Mouse (Mus musculus) neural tube, embryonic 10.5 days (tissue): ENCODE measurements at regions not wholly inside any gene's neighbourhood (a gene's known extent, or its start where the extent isn't known, plus 50 kb on each side); places are given as distances from the start of the nearest gene placed in this dataset.

Source experiments
- DNase-seq: peaks from one replicate; pipeline ENCODE4 v3.0.0-alpha.2; 2017; ENCODE audit warnings: low spot score; ENCODE audit errors: extremely low spot score

GRCm38 (mm10) chr7:129441085-129441617, 150.5 kb upstream of the Wdr11 start:
- DNase-seq = no peak

- DNase-seq = peak; percentile 79
Measured at GRCm38 (mm10) chr7:129469496-129469895, 122.2 kb upstream of the Wdr11 start.

GRCm38 (mm10) chr7:129483736-129484135, 107.9 kb upstream of the Wdr11 start:
- DNase-seq = no peak

- DNase-seq = no peak
Measured at GRCm38 (mm10) chr7:129506894-129507293, 84.8 kb upstream of the Wdr11 start.

GRCm38 (mm10) chr7:129509631-129510132, 82.0 kb upstream of the Wdr11 start:
- DNase-seq = no peak

GRCm38 (mm10) chr7:129514619-129515018, 77.0 kb upstream of the Wdr11 start:
- no peak for DNase-seq

GRCm38 (mm10) chr7:129524369-129524915, 67.2 kb upstream of the Wdr11 start:
- DNase-seq = no peak

GRCm38 (mm10) chr7:129525985-129526384, 65.7 kb upstream of the Wdr11 start:
- DNase-seq = no peak

GRCm38 (mm10) chr7:129528263-129528662, 63.4 kb upstream of the Wdr11 start:
- DNase-seq = no peak

GRCm38 (mm10) chr7:129533366-129533905, 58.2 kb upstream of the Wdr11 start:
- DNase-seq = no peak
